Mouse (Mus musculus): ENCODE measurements around the gene Gapdhs.
"Not testable (repeated sequence)": the region's sequence is repeated elsewhere in the genome, so short reads cannot be mapped to it uniquely, and the experiment has no call there.

DNA sequence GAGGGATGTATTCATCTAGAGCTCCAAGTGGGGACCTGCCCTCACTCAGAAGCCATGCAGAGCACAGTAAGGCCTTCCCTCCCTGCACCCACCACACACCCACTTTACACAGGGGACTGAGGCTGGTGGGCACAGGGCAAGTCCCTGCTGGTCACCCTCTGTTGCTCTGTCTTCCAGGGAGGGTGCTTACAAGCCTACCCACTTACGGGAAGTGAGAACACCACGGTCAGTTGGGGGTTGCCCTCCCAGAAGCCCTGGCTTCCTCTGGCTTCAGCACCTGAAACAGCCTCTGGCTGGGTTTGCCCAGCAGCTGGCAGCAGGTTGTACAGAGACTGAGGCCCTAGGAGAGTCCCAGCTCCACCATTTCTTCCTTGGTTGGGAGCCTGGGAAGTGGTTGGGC is 911 bp downstream of the Gapdhs start:
- not testable (repeated sequence) for TF ChIP-seq CTCF, EP300 (IDR thresholded peaks at IDR 0.05; ENCODE audit: low read depth)
